13 mouse cellular contexts compared by ENCODE assay signal in the genomic region with DNA sequence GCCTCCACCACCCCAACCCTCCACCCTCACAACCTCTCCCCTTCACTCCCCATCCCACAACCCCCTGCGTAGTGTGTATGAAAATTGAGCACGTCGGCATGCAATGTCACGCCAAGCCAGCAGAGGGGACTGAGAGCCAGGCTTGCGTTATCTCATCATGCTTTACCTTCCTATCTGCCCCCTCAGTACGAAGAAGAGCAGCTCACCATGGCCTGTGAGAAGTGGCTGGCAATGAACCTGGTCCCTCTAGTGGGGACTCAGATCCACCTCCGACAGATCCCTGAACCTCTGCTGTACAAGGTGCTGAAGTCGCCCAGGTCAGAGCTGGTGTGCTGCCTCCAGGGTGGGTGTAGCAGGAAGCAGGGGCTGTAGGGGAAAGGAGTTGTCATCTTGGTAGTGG. TPM values are rescaled to one million over a fixed set of nuclear protein-coding genes. Genes with fewer than 3 reads are reported as not detected.
DNase-seq lines count a peak whose midpoint lies in the region; ATAC-seq and TF ChIP-seq lines count a peak whose summit lies in the region.
"Had no signal": no experiment of that assay in that cellular context is flagged by ENCODE, and none has a peak within 500 bp of the region (broad histone marks: within the 10 kb centered on the region; RNA-seq: fewer than 3 reads in every experiment).

No protein-coding gene starts in this region.

- no peak overlapping the region for H3K9ac ChIP-seq in liver, embryonic 11.5 days (ENCODE audit: low read depth, low read length)
- H3K9ac ChIP-seq in CH12.LX (ENCODE audit: insufficient read depth, low read depth) = no peak overlapping the region
- H3K9ac ChIP-seq: liver, embryonic 15.5 days had no signal

- WGBS in liver, embryonic 11.5 days = 56% methylated on average over 8 of the region's 8 CpGs
- WGBS in bone marrow, adult 2 months = 81% methylated on average over 8 of the region's 8 CpGs
- 75% methylated on average over 8 of the region's 8 CpGs for WGBS in olfactory bulb, adult 2 months

- 0 out of 2 replicates have a peak, but pooled peaks have one; percentile 12 for ATAC-seq in liver, embryonic 11.5 days (replicated peaks; ENCODE audit: low FRiP score)
- ATAC-seq: intestine, embryonic 16.5 days; midbrain, embryonic 16.5 days had no signal

- in situ Hi-C loops in CH12.LX (cut with MboI; ENCODE audit: low pct_ligation_motif_present, low pct_unique_long_range_greater_than_20kb, low sequenced_read_pairs) = no loop called here

- peak; percentile 66 for TF ChIP-seq RAD21 in CH12.LX (IDR thresholded peaks at IDR 0.05; ENCODE audit: low read depth, low read length)

- H3K4me2 ChIP-seq in liver, embryonic 11.5 days = no peak overlapping the region
- H3K4me2 ChIP-seq in CH12.LX (ENCODE audit: insufficient read depth, low read depth, poor library complexity, severe bottlenecking) = no peak overlapping the region
- H3K4me2 ChIP-seq: liver, embryonic 15.5 days had no signal

- H3K36me3 ChIP-seq in liver, embryonic 11.5 days (ENCODE audit: control insufficient read depth, insufficient read depth, low read length) = no peaks in the 10 kb centered on the region
- H3K36me3 ChIP-seq in CH12.LX (replicated peaks in 1 of 2; ENCODE audit: control insufficient read depth in 1 of 2, insufficient read depth in 1 of 2, low read length in 1 of 2) = no peaks in the 10 kb centered on the region
- H3K36me3 ChIP-seq: heart, embryonic 10.5 days; liver, embryonic 15.5 days had no signal

- no peaks in the 10 kb centered on the region; the same call in 1 of the 2 replicates for H3K27me3 ChIP-seq in liver, embryonic 11.5 days (replicated peaks; ENCODE audit: control insufficient read depth, insufficient read depth, low read length)
- peaks cover 73% of the 10 kb centered on the region for H3K27me3 ChIP-seq in CH12.LX (replicated peaks)
- H3K27me3 ChIP-seq: liver, embryonic 15.5 days had no signal

- no peak for DNase-seq in liver, embryonic 11.5 days (ENCODE audit: low spot score)
- DNase-seq in liver (no peak), CH12.LX (ENCODE audit: extremely low read depth) (peak; percentile 44)
- DNase-seq in urinary bladder, postnatal 14 days (ENCODE audit: low spot score) = no peak
- no peak for DNase-seq in kidney, postnatal 36 days
- DNase-seq in kidney, postnatal 4 days = no peak

- dilution Hi-C loops in CH12.LX (cut with MboI; ENCODE audit: extremely low pct_ligation_motif_present, extremely low pct_unique_long_range_greater_than_20kb, low sequenced_read_pairs) = no loop called here

- H3K79me2 ChIP-seq in CH12.LX (replicated peaks; ENCODE audit: control insufficient read depth, extremely low read depth, insufficient read depth, poor library complexity, severe bottlenecking) = no peaks in the 10 kb centered on the region

- H3K4me1 ChIP-seq in liver, embryonic 11.5 days (replicated peaks; ENCODE audit: control insufficient read depth, insufficient read depth, low read length) = peaks cover 4% of the 10 kb centered on the region; the same call in 1 of the 2 replicates
- peaks cover 14 to 18% of the 10 kb centered on the region in 2 experiments for H3K4me1 ChIP-seq in CH12.LX (ENCODE audit: control insufficient read depth in 1 of 2, insufficient read depth in 2 of 2)
- H3K4me1 ChIP-seq in bone marrow, adult 2 months (ENCODE audit: control insufficient read depth, insufficient read depth, low read length) = no peaks in the 10 kb centered on the region; the same call in 1 of the 2 replicates
- 0 out of 2 replicates have a peak, but pooled peaks cover 3% of the 10 kb centered on the region for H3K4me1 ChIP-seq in olfactory bulb, adult 2 months (ENCODE audit: control insufficient read depth, insufficient read depth, low read length)

- no peak overlapping the region for H3K27ac ChIP-seq in liver, embryonic 11.5 days (ENCODE audit: low read depth, low read length)
- no peak overlapping the region for H3K27ac ChIP-seq in CH12.LX (ENCODE audit: insufficient read depth, low read depth)
- no peak overlapping the region for H3K27ac ChIP-seq in bone marrow, adult 2 months (ENCODE audit: control insufficient read depth, insufficient read depth, low read depth, low read length, poor library complexity)
- no peak overlapping the region for H3K27ac ChIP-seq in olfactory bulb, adult 2 months (ENCODE audit: insufficient read depth, low read depth, low read length)
- H3K27ac ChIP-seq: heart, embryonic 10.5 days; liver, embryonic 15.5 days had no signal

- TF ChIP-seq EP300 in CH12.LX (IDR thresholded peaks at IDR 0.05; ENCODE audit: low read length) = no peak

- TF ChIP-seq CTCF in CH12.LX (conservative IDR thresholded peaks at IDR 0.05 in 1 of 2, IDR thresholded peaks at IDR 0.05 in 1 of 2; ENCODE audit: low read depth in 2 of 2, low read length in 2 of 2) = peak in 1 of 2 experiments; percentile 71; a peak in 2 of 4 replicates
- TF ChIP-seq CTCF in bone marrow, adult 2 months (IDR thresholded peaks at IDR 0.05; ENCODE audit: control insufficient read depth, insufficient read depth, low read length) = peak; percentile 41
- peak; percentile 31; the same call in 1 of the 2 replicates for TF ChIP-seq CTCF in olfactory bulb, adult 2 months (IDR thresholded peaks at IDR 0.05; ENCODE audit: insufficient read depth, low read depth, low read length)

- no peaks in the 10 kb centered on the region for H3K9me3 ChIP-seq in liver, embryonic 11.5 days (ENCODE audit: control insufficient read depth, low read length)
- H3K9me3 ChIP-seq in CH12.LX (replicated peaks; ENCODE audit: low read length) = no peaks in the 10 kb centered on the region
- H3K9me3 ChIP-seq: heart, embryonic 10.5 days; liver, embryonic 15.5 days had no signal

- TF ChIP-seq POLR2A in CH12.LX (IDR thresholded peaks at IDR 0.05; ENCODE audit: low read depth, low read length) = no peak
- TF ChIP-seq POLR2A in bone marrow, adult 2 months (IDR thresholded peaks at IDR 0.05; ENCODE audit: borderline replicate concordance, control insufficient read depth, low read depth, low read length) = no peak
- TF ChIP-seq POLR2A in olfactory bulb, adult 2 months (IDR thresholded peaks at IDR 0.05; ENCODE audit: insufficient read depth, low read depth, low read length) = no peak

- no peak overlapping the region for H3K4me3 ChIP-seq in liver, embryonic 11.5 days (ENCODE audit: low read depth, low read length)
- H3K4me3 ChIP-seq in CH12.LX (replicated peaks in 1 of 3; ENCODE audit: low read depth in 2 of 3, low read length in 2 of 3, poor library complexity in 1 of 3) = no peak overlapping the region
- no peak overlapping the region for H3K4me3 ChIP-seq in bone marrow, adult 2 months (replicated peaks; ENCODE audit: control insufficient read depth, low read depth, low read length)
- no peak overlapping the region for H3K4me3 ChIP-seq in olfactory bulb, adult 2 months (ENCODE audit: insufficient read depth, low read depth, low read length)
- H3K4me3 ChIP-seq: heart, embryonic 10.5 days; liver, embryonic 15.5 days had no signal

TF ChIP-seq in CH12.LX, 34 proteins besides CTCF, POLR2A, EP300 and RAD21:
- TF ChIP-seq MAZ (IDR thresholded peaks at IDR 0.05; ENCODE audit: low read depth, low read length) (no peak), SMC3 (IDR thresholded peaks at IDR 0.05; ENCODE audit: low read depth, low read length) (peak; percentile 67)

RNA-seq across cellular contexts. Expression of gene Btbd16, which starts 22.9 kb away (rescaled TPM):
- polyA plus RNA-seq in liver, embryonic 11.5 days (2014; fragmentation: Nextera tagmentation; extraction: Ambion mirVana) = not detected in 2 replicates
- total RNA-seq in CH12.LX (2012; rRNA removed) (not detected in 2 replicates), CH12.LX (2014; rRNA removed) (not detected in 2 replicates)
- polyA plus RNA-seq in CH12.LX (2012; ENCODE audit: insufficient read length, low read depth) = not detected in 2 replicates
- 1.4 TPM in 1 of 2 replicates, not detected in the other for polyA plus RNA-seq in bone marrow, adult 2 months (2011; ENCODE audit: insufficient read depth, insufficient read length, low replicate concordance, missing spikeins)
- polyA plus RNA-seq in olfactory bulb, adult 2 months (2012; ENCODE audit: insufficient read depth, insufficient read length, low replicate concordance, missing spikeins) = not detected in 2 replicates
- polyA plus RNA-seq: embryonic facial prominence, embryonic 11.5 days; liver, embryonic 15.5 days; midbrain, embryonic 16.5 days had no signal
